Mouse (Mus musculus): Measurements from ENCODE around the gene Tmem273.

Gene Tmem273

GRCm38 (mm10) chr14:32858941-32859510 is 73.3 kb downstream of the Tmem273 start:
- DNase-seq (ENCODE audit: low read depth in 1 of 2, low spot score in 2 of 2): no peak

- no peak for DNase-seq (ENCODE audit: low read depth in 1 of 2, low spot score in 2 of 2)
These were observed 74.2 kb downstream of the Tmem273 start for GRCm38 (mm10) chr14:32859831-32860569.

GRCm38 (mm10) chr14:32861149-32861581 is 75.4 kb downstream of the Tmem273 start:
- DNase-seq (ENCODE audit: low read depth in 1 of 2, low spot score in 2 of 2): no peak

- no peak for DNase-seq (ENCODE audit: low read depth in 1 of 2, low spot score in 2 of 2)
These were observed 75.9 kb downstream of the Tmem273 start for GRCm38 (mm10) chr14:32861656-32862055.

- no peak for DNase-seq (ENCODE audit: low read depth in 1 of 2, low spot score in 2 of 2)
These were observed 79.6 kb downstream of the Tmem273 start for GRCm38 (mm10) chr14:32865331-32865730.

Measured in monocyte, adult 2 months (primary cell).